Mouse (Mus musculus): ENCODE results near the gene Gpr83.

DNA sequence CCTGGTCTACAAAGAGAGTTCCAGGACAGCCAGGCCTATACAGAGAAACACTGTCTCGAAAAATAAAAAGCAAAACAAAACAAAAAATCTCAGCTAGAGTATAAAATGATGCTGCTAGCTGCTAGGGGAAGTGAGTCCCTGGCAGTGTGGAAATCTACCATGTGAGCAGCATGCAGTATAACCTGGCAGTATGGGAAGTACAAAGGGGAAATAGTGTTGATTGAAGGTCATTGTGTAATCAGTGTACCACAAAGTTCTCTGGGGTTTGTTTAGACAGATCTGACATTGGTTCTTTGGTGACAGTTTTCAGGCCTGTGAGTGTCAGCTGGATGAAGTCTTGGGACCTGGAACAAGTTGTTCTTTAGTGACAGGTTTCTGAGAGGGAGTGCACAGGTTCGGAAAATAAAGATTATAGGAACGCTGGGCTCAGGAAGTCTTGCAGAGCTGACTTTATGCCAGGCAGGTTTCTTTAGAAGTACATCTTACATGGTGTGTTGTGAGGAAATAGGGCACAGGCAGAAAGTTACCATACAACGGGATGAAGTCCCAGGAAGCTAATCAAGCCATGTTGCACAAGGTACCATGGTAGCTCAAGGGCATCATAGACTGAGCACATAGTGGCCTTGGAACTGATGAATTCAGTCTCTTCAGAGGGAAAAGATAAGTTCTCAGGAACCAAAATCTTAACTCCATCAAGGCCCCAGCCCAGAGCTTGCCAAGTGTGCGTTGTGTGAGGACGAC is 24.5 kb upstream of the Gpr83 start:
- TF ChIP-seq POLR2A (IDR thresholded peaks at IDR 0.05; ENCODE audit: insufficient read depth, low read depth, low read length) (no peak), CTCF (IDR thresholded peaks at IDR 0.05) (no peak), EP300 (IDR thresholded peaks at IDR 0.05; ENCODE audit: insufficient read depth, low read depth, low read length) (no peak)

Data from heart, adult 2 months (tissue).